Mouse (Mus musculus): ENCODE measurements around the gene Ssu2.

The Ssu2 gene

GRCm38 (mm10) chr6:112387947-112388346, at the start of gene Ssu2:
TSS of gene Ssu2 (minus strand) at chr6:112388023.
- DNase-seq (ENCODE audit: low spot score), result no peak

- peak; percentile 5 for DNase-seq (ENCODE audit: low spot score)
Observed at GRCm38 (mm10) chr6:112426018-112426732, 38.4 kb upstream of the Ssu2 start.

GRCm38 (mm10) chr6:112423746-112424501, 36.1 kb upstream of the Ssu2 start:
- DNase-seq (ENCODE audit: low spot score), result peak; percentile 33

DNA sequence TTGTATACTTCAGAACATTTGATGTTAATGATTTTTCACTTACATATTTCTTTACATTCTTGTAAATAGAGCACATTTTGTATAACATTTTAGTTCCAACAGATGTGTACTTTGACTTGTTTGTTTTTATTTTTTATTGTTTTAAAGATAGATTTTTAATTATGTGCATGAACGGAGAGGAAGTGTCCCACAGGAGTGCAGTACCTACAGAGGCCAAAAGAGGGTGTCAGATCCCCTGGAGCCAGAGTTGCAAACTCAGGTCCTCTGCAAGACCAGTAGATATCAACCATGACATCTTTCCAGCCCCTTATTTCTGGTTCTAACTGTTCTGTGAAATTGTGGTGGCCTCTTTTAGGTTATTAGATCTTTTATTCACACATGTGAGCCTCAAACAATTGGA, 33.1 kb upstream of the Ssu2 start:
- DNase-seq (ENCODE audit: low spot score), result peak; percentile 33

GRCm38 (mm10) chr6:112419333-112419732, 31.5 kb upstream of the Ssu2 start:
- DNase-seq (ENCODE audit: low spot score), result no peak

GRCm38 (mm10) chr6:112404111-112404510, 16.3 kb upstream of the Ssu2 start:
- peak; percentile 37 for DNase-seq (ENCODE audit: low spot score)

GRCm38 (mm10) chr6:112401953-112402683, 14.3 kb upstream of the Ssu2 start:
- peak; percentile 73 for DNase-seq (ENCODE audit: low spot score)

DNA sequence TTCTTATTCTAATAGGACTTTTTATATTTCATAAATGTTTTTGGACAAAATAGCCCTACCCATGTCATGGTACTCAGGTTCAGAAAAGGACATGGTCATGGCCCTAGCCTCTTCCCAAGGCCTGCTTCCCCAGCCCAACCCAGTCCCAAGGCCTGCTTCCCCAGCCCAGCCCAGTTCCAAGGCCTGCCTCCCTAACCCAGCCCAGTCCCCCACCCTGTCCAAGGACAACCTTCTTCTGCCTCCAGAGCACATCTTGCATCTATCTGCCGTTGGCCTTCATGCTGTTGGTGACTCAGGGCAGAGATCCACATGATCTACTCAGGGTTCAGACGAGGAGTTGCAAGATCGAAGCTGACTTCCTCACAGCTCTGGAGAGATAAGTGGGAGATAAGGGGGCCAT, 9.5 kb upstream of the Ssu2 start:
- peak; percentile 46 for DNase-seq (ENCODE audit: low spot score)

- peak; percentile 35 for DNase-seq (ENCODE audit: low spot score)
Observed at GRCm38 (mm10) chr6:112396352-112396751, 8.5 kb upstream of the Ssu2 start.

GRCm38 (mm10) chr6:112388385-112388784, 562 bp upstream of the Ssu2 start:
- no peak for DNase-seq (ENCODE audit: low spot score)

DNA sequence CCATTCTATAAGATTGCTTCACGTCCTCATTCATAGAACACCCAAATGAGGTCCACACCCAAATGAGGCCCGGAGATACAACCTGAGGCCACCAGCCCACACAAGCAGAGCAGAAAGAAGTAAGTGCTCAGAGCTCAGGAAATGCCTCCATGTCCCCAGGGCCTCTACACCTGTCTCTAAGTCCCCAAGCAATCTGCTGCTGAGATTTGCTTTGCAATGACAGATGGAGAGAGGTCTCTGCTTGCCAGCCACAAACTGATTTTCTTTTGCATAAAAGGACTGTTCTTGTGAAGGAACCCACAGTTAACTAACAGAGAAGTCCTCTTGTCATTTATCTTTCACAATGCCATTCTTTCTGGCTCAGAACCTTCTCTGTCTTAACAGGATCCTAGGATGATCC, 1.6 kb downstream of the Ssu2 start:
- DNase-seq (ENCODE audit: low spot score), result no peak

DNA sequence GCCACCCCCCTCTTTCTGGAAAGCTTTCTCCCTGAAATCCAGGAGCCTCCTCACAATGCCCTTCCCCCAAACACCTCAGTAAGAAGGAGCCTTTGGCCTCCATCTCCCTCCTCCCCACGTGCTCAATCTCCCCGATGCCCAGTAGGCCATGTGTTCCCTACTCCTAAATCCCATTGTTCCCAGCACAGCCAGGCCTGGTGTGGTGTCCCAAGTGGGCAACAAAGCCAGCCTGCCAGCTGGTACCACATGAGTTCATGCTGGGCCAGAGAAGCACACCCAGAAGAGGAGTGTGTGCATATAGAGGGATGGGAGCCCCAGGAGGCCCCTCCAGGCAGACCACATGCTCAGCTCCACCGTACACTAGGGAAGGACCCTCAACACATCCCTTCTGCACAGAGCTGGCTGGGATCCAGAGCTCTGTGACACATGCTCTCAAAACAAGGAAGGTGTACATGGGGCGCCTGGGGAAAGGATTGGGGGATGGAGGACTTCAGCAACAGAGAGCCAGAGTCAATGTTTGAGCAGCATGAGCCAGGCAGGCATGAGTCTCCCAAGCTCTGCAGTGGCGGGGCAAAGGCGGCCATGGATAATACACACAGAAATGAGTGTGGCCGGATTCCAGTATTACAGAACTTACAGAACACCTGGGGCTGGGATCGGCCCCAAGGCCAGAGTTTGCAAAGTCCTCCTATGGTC, 4.7 kb downstream of the Ssu2 start:
- no peak for DNase-seq (ENCODE audit: low spot score)

DNA sequence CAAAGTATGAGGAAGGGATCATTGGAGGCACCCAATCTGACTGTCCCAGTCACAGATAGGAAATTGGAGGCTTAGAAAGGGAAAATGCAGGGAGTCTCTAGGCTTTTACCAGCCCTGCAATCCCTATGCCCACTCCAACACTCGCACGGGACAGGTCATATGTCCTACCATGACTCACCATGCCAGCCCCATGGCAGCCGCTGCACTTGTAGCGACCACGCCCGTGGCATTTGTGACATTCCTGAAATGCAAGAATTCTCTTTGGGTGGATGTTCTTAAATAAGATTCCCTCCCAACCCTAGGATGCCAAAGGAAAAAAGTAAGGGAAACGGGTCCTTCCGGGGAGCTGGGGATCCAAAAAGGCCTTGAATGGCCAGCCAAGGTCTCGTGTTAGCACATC, 8.8 kb downstream of the Ssu2 start:
- DNase-seq (ENCODE audit: low spot score), result no peak

GRCm38 (mm10) chr6:112375661-112376392, 12.0 kb downstream of the Ssu2 start:
- no peak for DNase-seq (ENCODE audit: low spot score)

DNA sequence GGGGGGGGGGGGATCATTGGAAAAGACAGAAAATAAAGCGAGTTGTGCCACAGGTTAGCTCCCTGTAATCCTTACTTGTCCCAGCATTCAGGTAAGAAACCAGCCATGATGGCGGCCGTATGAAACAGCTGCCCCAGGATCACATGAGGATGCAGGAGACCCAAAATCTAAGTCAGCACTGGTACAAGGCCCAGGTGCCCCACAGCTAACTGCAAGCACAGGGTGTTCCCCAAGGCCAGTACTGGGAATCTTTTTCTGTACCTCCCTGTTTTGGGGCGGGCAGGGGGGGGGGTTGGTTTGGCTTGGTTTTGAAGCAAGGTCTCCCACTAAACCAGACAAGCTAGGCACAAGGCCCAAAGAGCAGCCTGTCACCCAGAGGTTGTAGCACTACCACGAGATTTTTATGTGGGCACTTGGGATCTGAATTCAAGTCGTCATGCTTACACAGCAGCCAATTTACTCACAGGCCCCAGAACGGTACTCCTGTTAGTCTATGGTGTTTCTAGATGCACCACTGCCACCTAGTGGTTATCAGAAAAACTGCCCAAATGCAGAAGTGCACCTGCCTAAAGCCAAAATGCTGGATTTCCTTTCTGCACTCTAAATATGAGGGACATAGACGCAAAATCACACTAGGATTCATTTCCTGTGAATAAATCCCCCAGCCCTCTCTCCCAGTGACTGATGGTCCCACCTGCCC, 13.8 kb downstream of the Ssu2 start:
- no peak for DNase-seq (ENCODE audit: low spot score)

DNA sequence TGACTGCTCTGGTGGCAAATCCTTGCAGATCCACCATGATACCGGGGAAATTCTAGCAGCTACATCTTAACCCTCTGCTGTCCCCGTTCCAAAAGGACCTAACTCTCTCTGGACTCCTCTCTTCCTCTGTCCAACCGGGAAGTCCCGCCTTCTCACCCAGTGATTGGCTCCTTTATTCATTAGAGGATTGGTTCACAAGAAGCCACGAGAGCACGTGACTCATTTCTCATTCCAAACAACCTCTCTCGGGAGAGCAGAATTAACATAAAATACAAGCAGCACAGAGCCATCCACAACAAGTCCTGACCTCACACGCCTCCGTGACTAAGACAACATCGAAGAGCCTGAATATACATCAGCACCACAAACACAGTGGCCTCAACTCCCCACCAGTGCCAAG, 22.5 kb downstream of the Ssu2 start:
- DNase-seq (ENCODE audit: low spot score), result no peak

DNA sequence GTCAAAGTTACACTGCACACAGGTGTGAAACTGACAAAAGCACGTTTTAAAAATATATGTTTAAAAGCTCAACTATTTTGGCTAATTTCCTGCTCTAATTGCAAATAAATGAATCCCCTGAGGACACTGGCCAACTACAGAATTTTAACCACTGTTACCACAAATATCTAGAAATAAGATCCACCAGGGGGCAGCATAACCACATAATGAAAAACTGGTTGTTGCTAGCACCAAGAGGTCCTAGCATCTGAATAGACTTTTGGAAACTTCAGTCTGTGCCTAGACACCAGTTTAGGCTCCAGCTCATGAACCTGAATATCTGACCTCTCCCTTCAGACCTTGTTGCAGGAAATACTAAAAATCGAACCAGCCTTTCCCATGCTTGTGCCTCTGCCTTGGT, 23.2 kb downstream of the Ssu2 start:
- peak; percentile 55 for DNase-seq (ENCODE audit: low spot score)

DNA sequence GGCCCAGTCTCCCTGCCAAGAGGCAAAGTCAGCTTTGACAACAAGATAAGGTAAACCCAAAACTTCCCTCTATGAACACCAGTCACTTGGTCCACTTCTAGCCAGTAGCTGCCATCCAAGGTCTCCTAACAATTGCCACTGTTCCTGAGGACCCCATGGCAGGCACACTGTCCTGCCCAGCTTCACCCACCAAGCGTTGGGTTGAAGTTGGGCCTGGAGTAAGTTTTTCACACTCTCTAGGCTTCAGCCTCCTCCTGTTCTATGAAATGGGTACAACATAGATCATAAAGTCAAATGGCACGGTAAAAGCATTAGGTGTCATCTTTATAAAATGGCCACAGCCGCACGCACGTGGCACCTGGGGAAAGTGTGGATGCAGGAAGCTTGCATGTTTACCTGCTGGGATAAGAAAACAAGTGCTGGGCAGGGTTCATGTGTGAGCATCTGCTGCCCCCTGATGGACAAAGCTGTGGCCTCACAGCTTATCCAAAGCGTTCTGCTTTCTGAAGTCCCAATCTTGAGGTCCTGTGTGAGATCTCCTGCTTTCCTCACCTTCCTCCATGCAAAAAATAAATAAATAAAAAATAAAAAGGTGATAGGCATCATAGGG, 25.4 kb downstream of the Ssu2 start:
- peak; percentile 86 for DNase-seq (ENCODE audit: low spot score)

GRCm38 (mm10) chr6:112360676-112361075, 27.1 kb downstream of the Ssu2 start:
- no peak for DNase-seq (ENCODE audit: low spot score)

DNA sequence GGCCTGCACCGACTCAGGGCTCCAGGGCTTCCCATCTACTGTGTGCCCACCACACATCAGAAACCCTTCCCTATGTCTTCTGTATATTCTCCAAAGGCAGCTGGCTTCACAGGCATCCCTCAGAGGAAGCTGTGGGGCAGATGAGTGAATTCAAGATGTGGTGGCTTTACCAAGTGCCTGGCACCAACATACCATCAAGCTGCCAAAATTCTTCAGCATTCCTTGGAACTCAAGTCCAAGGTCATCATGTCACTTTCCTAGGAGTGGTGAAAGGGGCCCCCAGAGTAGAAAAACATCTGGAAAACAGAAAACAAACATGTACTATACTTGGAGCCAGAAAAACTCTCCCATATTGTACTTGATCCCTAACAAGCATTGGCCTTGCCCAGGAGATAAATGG, 28.5 kb downstream of the Ssu2 start:
- no peak for DNase-seq (ENCODE audit: low spot score)

GRCm38 (mm10) chr6:112350452-112350851, 37.4 kb downstream of the Ssu2 start:
- DNase-seq (ENCODE audit: low spot score), result no peak

Measured in testis, postnatal 10 days (tissue).